Mouse (Mus musculus) stomach, postnatal 0 days (tissue): ENCODE measurements around the gene Krtap10-10. TPM values are rescaled to one million over a fixed set of nuclear protein-coding genes. Genes with fewer than 3 reads are reported as not detected.

ENCODE experiments used
- ATAC-seq: fragments of 200-750 bp; cut with Nextera tagmentation; 2 replicates; pipeline ENCODE4 v1.8.0; 2017; ENCODE audit not compliant: low FRiP score, low TSS enrichment
- DNase-seq: peaks from one replicate; pipeline ENCODE4 v3.0.0-alpha.2; 2016; ENCODE audit warnings: low spot score
- H3K27ac ChIP-seq: fragments of 300-500 bp; sonication (generic); replicated peaks from 2 replicates; pipeline ENCODE4 v1.5.1; 2014; ENCODE audit warnings: mild to moderate bottlenecking, control low read depth
- H3K27me3 ChIP-seq: fragments of 300-500 bp; sonication (generic); 2 replicates; pipeline ENCODE4 v1.6.1; 2014; ENCODE audit warnings: low read length; ENCODE audit not compliant: control insufficient read depth, insufficient read depth
- H3K36me3 ChIP-seq: fragments of 300-500 bp; sonication (generic); 2 replicates; pipeline ENCODE4 v1.6.1; 2014; ENCODE audit warnings: low read length, mixed read lengths; ENCODE audit not compliant: control insufficient read depth, insufficient read depth
- H3K4me1 ChIP-seq: fragments of 300-500 bp; sonication (generic); replicated peaks from 2 replicates; pipeline ENCODE4 v1.6.1; 2014; ENCODE audit warnings: antibody characterized with exemption; ENCODE audit not compliant: control insufficient read depth, insufficient read depth
- H3K4me2 ChIP-seq: fragments of 300-500 bp; sonication (generic); replicated peaks from 2 replicates; pipeline ENCODE4 v1.6.1; 2014; ENCODE audit warnings: low read depth, mild to moderate bottlenecking, control low read depth, moderate library complexity
- H3K4me3 ChIP-seq: fragments of 300-500 bp; sonication (generic); 2 replicates; pipeline ENCODE4 v1.5.1; 2014; ENCODE audit warnings: low read depth, low read length, control low read depth
- H3K9ac ChIP-seq: fragments of 300-500 bp; sonication (generic); 2 replicates; pipeline ENCODE4 v1.6.1; 2014; ENCODE audit warnings: mild to moderate bottlenecking, low read length, control low read depth, mixed read lengths
- H3K9me3 ChIP-seq: fragments of 300-500 bp; sonication (generic); 2 replicates; pipeline ENCODE4 v1.6.1; 2016; ENCODE audit warnings: low read length; ENCODE audit not compliant: control insufficient read depth
- CTCF ChIP-seq: IDR thresholded peaks from 2 replicates; pipeline ENCODE4 v1.5.1; 2016; ENCODE audit warnings: antibody characterized with exemption, low read depth, mild to moderate bottlenecking, moderate library complexity
- EP300 ChIP-seq: optimal IDR thresholded peaks from 2 replicates; pipeline ENCODE3; 2016; ENCODE audit warnings: antibody characterized with exemption
- WGBS: fragments of 180-500 bp; shearing (Covaris S2); extraction: QIAGEN DNeasy Blood & Tissue Kit; methylation state at CpG from one replicate; pipeline ENCODE4 v1.1.7; 2014; 5-methylcytosine and 5-hydroxymethylcytosine counted together
- polyA plus RNA-seq: library from polyadenylated mRNA; unstranded; fragments of >200 nt; fragmentation: Nextera tagmentation; extraction: Ambion mirVana; gene quantifications from 2 replicates; pipeline ENCODE4 v1.2.1, GENCODE M21; 2015

The Krtap10-10 gene
- polyA plus RNA-seq, 1 experiment from 2014 or later, result not detected

GRCm38 (mm10) chr10:77798921-77799508, 36.7 kb upstream of the Krtap10-10 start, which contains the start of gene Gm19668:
Gene Gm19668 (minus strand): TSS chr10:77799133.
- WGBS, result 69% methylated on average over 8 of the region's 8 CpGs
- Histone ChIP-seq H3K36me3 (no peaks in the 10 kb centered on the region), H3K9me3 (no peaks in the 10 kb centered on the region), H3K4me3 (no peak within 1 kb of the TSS), H3K27ac (no peak within 1 kb of the TSS), H3K27me3 (no peaks in the 10 kb centered on the region), H3K9ac (no peak within 1 kb of the TSS), H3K4me1 (no peaks in the 10 kb centered on the region), H3K4me2 (no peak within 1 kb of the TSS)
- DNase-seq, result no peak
- no peak for TF ChIP-seq CTCF
- TF ChIP-seq EP300, result no peak
- no peak for ATAC-seq

DNA sequence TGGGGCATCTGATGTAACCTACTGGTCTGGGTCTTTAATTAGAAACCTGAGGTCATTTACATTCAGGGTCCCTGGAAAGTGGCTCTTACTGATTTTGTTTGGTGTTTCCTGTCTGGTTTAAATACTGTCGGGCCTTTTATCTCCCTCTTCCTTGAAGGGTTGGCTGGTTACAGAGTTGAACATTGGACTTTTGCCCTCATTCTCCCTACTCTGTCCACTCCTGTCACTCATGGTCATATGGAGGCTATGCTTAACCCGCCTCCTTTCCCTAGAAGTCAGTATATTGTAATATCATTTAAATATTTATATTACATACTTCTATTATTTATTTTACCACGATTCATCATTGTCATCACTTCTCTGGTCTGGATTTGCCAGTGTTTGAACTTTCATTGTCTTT, 31.7 kb upstream of the Krtap10-10 start:
- TF ChIP-seq CTCF (no peak), EP300 (no peak)
- DNase-seq (no peak), ATAC-seq (peak; percentile 73)
- Histone ChIP-seq H3K4me1 (no peaks in the 10 kb centered on the region), H3K4me2 (no peak overlapping the region), H3K9me3 (no peaks in the 10 kb centered on the region), H3K9ac (no peak overlapping the region), H3K27me3 (no peaks in the 10 kb centered on the region), H3K27ac (no peak overlapping the region), H3K4me3 (no peak overlapping the region), H3K36me3 (no peaks in the 10 kb centered on the region)
- WGBS, result 19% methylated on average over 3 of the region's 3 CpGs

- 49% methylated on average over 5 of the region's 5 CpGs for WGBS
- DNase-seq, result no peak
- Histone ChIP-seq H3K4me1 (no peaks in the 10 kb centered on the region), H3K4me2 (no peak within 1 kb of the TSS), H3K9me3 (no peaks in the 10 kb centered on the region), H3K27me3 (no peaks in the 10 kb centered on the region), H3K9ac (no peak within 1 kb of the TSS), H3K27ac (no peak within 1 kb of the TSS), H3K36me3 (no peaks in the 10 kb centered on the region), H3K4me3 (no peak within 1 kb of the TSS)
- TF ChIP-seq CTCF, result no peak
- TF ChIP-seq EP300, result no peak
- ATAC-seq, result no peak
Measured at GRCm38 (mm10) chr10:77811743-77812142, 24.0 kb upstream of the Krtap10-10 start, which contains the start of gene Gm9507. Gene Gm9507 (minus strand): TSS chr10:77811843.

DNA sequence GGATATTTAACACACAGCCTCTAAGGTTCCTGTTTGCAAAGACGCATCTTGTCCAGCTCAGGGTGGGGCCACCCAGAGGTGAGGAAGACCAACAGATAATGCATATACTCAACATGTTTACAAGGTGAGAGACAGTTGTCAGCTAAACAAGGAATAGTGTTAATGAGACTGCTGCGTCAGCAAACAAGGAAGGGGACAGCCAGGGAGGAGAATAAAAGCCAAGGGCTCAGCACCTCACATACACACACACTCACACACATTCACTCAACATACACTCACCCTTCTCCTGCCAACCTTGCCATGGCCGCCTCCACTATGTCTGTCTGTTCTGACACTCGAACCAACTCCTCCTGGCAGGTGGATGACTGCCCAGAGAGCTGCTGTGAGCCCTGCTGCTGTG, 21.4 kb upstream of the Krtap10-10 start, which contains the start of gene Gm2696:
Gene Gm2696 (plus strand): TSS at position 301 of the 400 bp plus-strand sequence.
- H3K9me3 ChIP-seq, result no peaks in the 10 kb centered on the region
- WGBS, result 41% methylated on average over 4 of the region's 4 CpGs

GRCm38 (mm10) chr10:77815514-77815913, 20.2 kb upstream of the Krtap10-10 start:
- H3K9me3 ChIP-seq, result no peaks in the 10 kb centered on the region
- no peak overlapping the region for H3K27ac ChIP-seq
- 30% methylated on average over 5 of the region's 5 CpGs for WGBS

More for the DNA sequence above, 21.4 kb upstream of the Krtap10-10 start, which contains the start of gene Gm2696:
- no peak within 1 kb of the TSS for H3K9ac ChIP-seq
- DNase-seq, result no peak
- no peak within 1 kb of the TSS for H3K4me2 ChIP-seq
- H3K36me3 ChIP-seq, result no peaks in the 10 kb centered on the region
- no peaks in the 10 kb centered on the region for H3K4me1 ChIP-seq
- no peaks in the 10 kb centered on the region for H3K27me3 ChIP-seq
- no peak within 1 kb of the TSS for H3K4me3 ChIP-seq
- TF ChIP-seq EP300, result no peak
- TF ChIP-seq CTCF, result no peak
- H3K27ac ChIP-seq, result no peak within 1 kb of the TSS
- ATAC-seq, result no peak

DNA sequence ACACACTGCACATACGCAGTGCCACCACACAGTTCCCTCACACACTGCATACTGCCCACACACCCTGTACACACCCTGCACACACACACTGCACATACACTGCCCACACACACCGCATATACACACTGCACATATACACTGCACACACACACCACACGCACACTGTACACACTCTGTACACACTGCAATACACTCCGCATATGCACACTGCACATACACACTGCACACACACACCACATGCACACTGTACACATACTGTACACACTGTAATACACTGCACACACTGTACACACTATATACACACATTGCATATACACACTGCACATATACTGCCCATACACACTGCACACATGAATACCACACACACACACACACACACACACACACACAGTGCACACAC, 17.2 kb upstream of the Krtap10-10 start:
- 96% methylated on average over 4 of the region's 4 CpGs for WGBS
- H3K27me3 ChIP-seq, result no peaks in the 10 kb centered on the region
- no peak overlapping the region for H3K4me3 ChIP-seq
- H3K36me3 ChIP-seq, result no peaks in the 10 kb centered on the region
- H3K27ac ChIP-seq, result no peak overlapping the region
- H3K9ac ChIP-seq, result no peak overlapping the region
- DNase-seq (no peak), ATAC-seq (no peak)
- TF ChIP-seq CTCF (no peak), EP300 (no peak)
- H3K4me1 ChIP-seq, result no peaks in the 10 kb centered on the region
- no peaks in the 10 kb centered on the region for H3K9me3 ChIP-seq
- no peak overlapping the region for H3K4me2 ChIP-seq

More at GRCm38 (mm10) chr10:77815514-77815913, 20.2 kb upstream of the Krtap10-10 start:
- H3K9ac ChIP-seq, result no peak overlapping the region
- no peak overlapping the region for H3K4me3 ChIP-seq
- no peaks in the 10 kb centered on the region for H3K36me3 ChIP-seq
- ATAC-seq (no peak), DNase-seq (peak; percentile 26)
- H3K27me3 ChIP-seq, result no peaks in the 10 kb centered on the region
- H3K4me1 ChIP-seq, result no peaks in the 10 kb centered on the region
- H3K4me2 ChIP-seq, result no peak overlapping the region
- TF ChIP-seq EP300 (no peak), CTCF (peak; percentile 68)
